ENCODE assay signal across 9 mouse cellular contexts in the genomic region with DNA sequence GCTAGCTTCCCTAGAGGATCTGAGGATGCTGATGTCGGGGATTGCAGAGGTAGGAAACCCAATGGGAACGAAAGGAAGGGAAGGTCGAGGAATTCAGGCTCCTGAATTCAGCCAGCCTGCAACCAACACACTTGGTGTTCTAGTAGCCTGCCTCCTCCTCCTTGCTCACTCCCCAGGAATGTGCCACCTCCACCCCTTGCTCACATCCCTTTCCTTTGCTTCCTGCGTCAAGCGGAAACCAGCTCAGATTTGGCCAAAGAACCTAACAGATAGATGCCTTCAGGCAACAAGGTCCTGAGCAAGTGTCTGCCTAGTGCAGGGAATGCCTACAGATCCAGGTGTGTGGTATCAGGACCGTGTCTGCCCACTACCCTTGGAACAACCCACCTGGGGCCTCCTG. TPM values are rescaled to one million over a fixed set of nuclear protein-coding genes. Genes with fewer than 3 reads are reported as not detected.
DNase-seq lines count a peak whose midpoint lies in the region; ATAC-seq lines count a peak whose summit lies in the region.
"Had no signal": no experiment of that assay in that cellular context is flagged by ENCODE, and none has a peak within 500 bp of the region (broad histone marks: within the 10 kb centered on the region; RNA-seq: fewer than 3 reads in every experiment).

No protein-coding gene starts in this region.

- H3K4me2 ChIP-seq in hindbrain, embryonic 14.5 days (replicated peaks), result peak overlapping the region; percentile 31

- H3K4me1 ChIP-seq in hindbrain, embryonic 14.5 days (replicated peaks; ENCODE audit: control insufficient read depth, insufficient read depth, low read length), result peaks cover 40% of the 10 kb centered on the region; the same call in 1 of the 2 replicates

- H3K27ac ChIP-seq in hindbrain, embryonic 14.5 days, result peak overlapping the region; percentile 81

- no peak overlapping the region for H3K4me3 ChIP-seq in hindbrain, embryonic 14.5 days (replicated peaks; ENCODE audit: low read length)

- 65% methylated on average over 6 of the region's 6 CpGs for WGBS in hindbrain, embryonic 14.5 days

- no peaks in the 10 kb centered on the region for H3K36me3 ChIP-seq in hindbrain, embryonic 14.5 days (replicated peaks; ENCODE audit: control insufficient read depth, insufficient read depth)

- H3K27me3 ChIP-seq in hindbrain, embryonic 14.5 days (ENCODE audit: control insufficient read depth, insufficient read depth, low read length), result no peaks in the 10 kb centered on the region

- DNase-seq in 3134 (ENCODE audit: extremely low read depth, insufficient read length, low spot score) (peak; percentile 63), 3T3-L1 (ENCODE audit: low read depth, low spot score) (peak; percentile 74)
- DNase-seq in hindbrain, embryonic 14.5 days (ENCODE audit: low spot score), result no peak
- DNase-seq in lung, postnatal 10 days, result peak; percentile 62
- no peak for DNase-seq in ovary, postnatal 14 days (ENCODE audit: low spot score)
- no peak for DNase-seq in adrenal gland, postnatal 14 days
- no peak for DNase-seq in right cerebral cortex, adult 2 months (ENCODE audit: low spot score in 2 of 2)
- DNase-seq: cerebellum, adult 9-10 months had no signal

- no peak overlapping the region for H3K9ac ChIP-seq in hindbrain, embryonic 14.5 days

- ATAC-seq in hindbrain, embryonic 14.5 days (ENCODE audit: low FRiP score), result no peak

- no peaks in the 10 kb centered on the region for H3K9me3 ChIP-seq in hindbrain, embryonic 14.5 days (ENCODE audit: control insufficient read depth, low read length)

RNA-seq across cellular contexts. Expression of a gene that starts 4.0 kb away (rescaled TPM):
- 15.6 and 19.9 TPM in 2 replicates for polyA plus RNA-seq in hindbrain, embryonic 14.5 days (2014; fragmentation: Nextera tagmentation; extraction: Ambion mirVana)
- total RNA-seq in adrenal gland, postnatal 14 days (2021), result 8.7 and 9.5 TPM in 2 replicates

RNA-seq across cellular contexts. Expression of a gene that starts 20.1 kb away (rescaled TPM):
- 2.0 and 2.2 TPM in 2 replicates for polyA plus RNA-seq in hindbrain, embryonic 14.5 days (2014; fragmentation: Nextera tagmentation; extraction: Ambion mirVana)
- total RNA-seq in adrenal gland, postnatal 14 days (2021), result 13.9 and 21.3 TPM in 2 replicates

RNA-seq across cellular contexts. Expression of a gene that starts 34.7 kb away (rescaled TPM):
- polyA plus RNA-seq in hindbrain, embryonic 14.5 days (2014; fragmentation: Nextera tagmentation; extraction: Ambion mirVana), result 88.0 and 91.6 TPM in 2 replicates
- 41.6 and 47.1 TPM in 2 replicates for total RNA-seq in adrenal gland, postnatal 14 days (2021)

RNA-seq across cellular contexts. Expression of a gene that starts 37.9 kb away (rescaled TPM):
- not detected in 2 replicates for polyA plus RNA-seq in hindbrain, embryonic 14.5 days (2014; fragmentation: Nextera tagmentation; extraction: Ambion mirVana)
- total RNA-seq in adrenal gland, postnatal 14 days (2021), result not detected in 2 replicates
- polyA plus RNA-seq: limb, embryonic 14.5 days had no signal

RNA-seq across cellular contexts. Expression of a gene that starts 42.0 kb away (rescaled TPM):
- polyA plus RNA-seq in hindbrain, embryonic 14.5 days (2014; fragmentation: Nextera tagmentation; extraction: Ambion mirVana), result not detected in 2 replicates
- not detected in 2 replicates for total RNA-seq in adrenal gland, postnatal 14 days (2021)

Comparison
In these comparisons a context has a peak if more than half of its experiments do, and no peak if none do; other contexts are left out.
1. DNase-seq: peak in 3134 (single experiment), 3T3-L1 (single experiment) and lung, postnatal 10 days (single experiment); none in hindbrain, embryonic 14.5 days (single experiment), ovary, postnatal 14 days (single experiment), adrenal gland, postnatal 14 days (single experiment) and right cerebral cortex, adult 2 months (0 of 2).